Mouse (Mus musculus) embryonic facial prominence, embryonic 13.5 days (tissue): ENCODE data around the gene Tes3-ps. TPM values are rescaled to one million over a fixed set of nuclear protein-coding genes. Genes with fewer than 3 reads are reported as not detected.

Experiments
- ATAC-seq: fragments of 200-750 bp; cut with Nextera tagmentation; 2 replicates; pipeline ENCODE4 v1.8.0; 2017; ENCODE audit warnings: low read depth; ENCODE audit not compliant: insufficient number of reproducible peaks, insufficient read depth, low FRiP score, low TSS enrichment
- H3K27ac ChIP-seq: fragments of 300-500 bp; sonication (generic); 2 replicates; pipeline ENCODE4 v1.5.1; 2015; ENCODE audit warnings: moderate library complexity, mild to moderate bottlenecking, inconsistent platforms
- H3K27me3 ChIP-seq: fragments of 300-500 bp; sonication (generic); 2 replicates; pipeline ENCODE4 v1.6.1; 2015; ENCODE audit warnings: mild to moderate bottlenecking, inconsistent platforms
- H3K36me3 ChIP-seq: fragments of 300-500 bp; sonication (generic); 2 replicates; pipeline ENCODE4 v1.6.1; 2015; ENCODE audit warnings: mild to moderate bottlenecking, inconsistent platforms
- H3K4me1 ChIP-seq: fragments of 300-500 bp; sonication (generic); 2 replicates; pipeline ENCODE4 v1.6.1; 2015; ENCODE audit warnings: inconsistent platforms
- H3K4me2 ChIP-seq: fragments of 300-500 bp; sonication (generic); 2 replicates; pipeline ENCODE4 v1.6.1; 2015; ENCODE audit warnings: moderate library complexity, mild to moderate bottlenecking, inconsistent platforms
- H3K4me3 ChIP-seq: fragments of 300-500 bp; sonication (generic); 2 replicates; pipeline ENCODE4 v1.5.1; 2015; ENCODE audit warnings: mild to moderate bottlenecking, inconsistent platforms
- H3K9ac ChIP-seq: fragments of 300-500 bp; sonication (generic); 2 replicates; pipeline ENCODE4 v1.6.1; 2015; ENCODE audit warnings: mild to moderate bottlenecking, inconsistent platforms
- H3K9me3 ChIP-seq: fragments of 300-500 bp; sonication (generic); 2 replicates; pipeline ENCODE4 v1.6.1; 2016; ENCODE audit warnings: inconsistent platforms
- WGBS: fragments of 180-500 bp; shearing (Covaris S2); methylation state at CpG from one replicate; pipeline ENCODE4 v1.1.7; 2015; ENCODE audit warnings: mixed read lengths; 5-methylcytosine and 5-hydroxymethylcytosine counted together
- polyA plus RNA-seq: library from polyadenylated mRNA; unstranded; fragments of >200 nt; fragmentation: Nextera tagmentation; extraction: Ambion mirVana; gene quantifications from 2 replicates; pipeline ENCODE4 v1.2.1, GENCODE M21; 2015

Gene Tes3-ps
- polyA plus RNA-seq, 1 experiment from 2014 or later: 1.4 TPM

DNA sequence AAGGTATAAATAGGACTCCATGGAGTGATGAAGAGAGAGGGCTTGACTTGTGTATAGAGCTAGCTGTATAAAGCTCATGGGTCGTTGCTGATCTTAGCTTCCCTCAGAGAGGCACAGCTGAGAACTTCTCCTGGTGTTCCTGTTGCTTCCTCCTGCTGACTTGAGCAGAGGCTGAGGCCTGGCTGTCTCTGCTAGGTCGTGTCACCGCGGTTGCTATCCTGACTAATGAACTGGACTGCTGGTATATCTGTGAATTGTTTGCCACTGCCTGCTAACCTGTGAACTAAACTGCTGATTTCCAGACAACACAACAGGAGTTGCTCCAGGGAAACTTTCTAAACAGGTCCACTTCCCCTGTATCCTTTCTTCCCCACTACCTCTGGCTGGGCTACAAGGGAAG lies 22.8 kb upstream of the Tes3-ps start:
- Histone ChIP-seq H3K27me3 (no peaks in the 10 kb centered on the region), H3K9ac (no peak overlapping the region), H3K4me2 (no peak overlapping the region), H3K27ac (no peak overlapping the region), H3K4me3 (no peak overlapping the region), H3K36me3 (peaks cover 3% of the 10 kb centered on the region; the same call in 1 of the 2 replicates), H3K9me3 (no peaks in the 10 kb centered on the region), H3K4me1 (peaks cover 29% of the 10 kb centered on the region)
- no peak for ATAC-seq
- 92% methylated on average over 4 of the region's 4 CpGs for WGBS

DNA sequence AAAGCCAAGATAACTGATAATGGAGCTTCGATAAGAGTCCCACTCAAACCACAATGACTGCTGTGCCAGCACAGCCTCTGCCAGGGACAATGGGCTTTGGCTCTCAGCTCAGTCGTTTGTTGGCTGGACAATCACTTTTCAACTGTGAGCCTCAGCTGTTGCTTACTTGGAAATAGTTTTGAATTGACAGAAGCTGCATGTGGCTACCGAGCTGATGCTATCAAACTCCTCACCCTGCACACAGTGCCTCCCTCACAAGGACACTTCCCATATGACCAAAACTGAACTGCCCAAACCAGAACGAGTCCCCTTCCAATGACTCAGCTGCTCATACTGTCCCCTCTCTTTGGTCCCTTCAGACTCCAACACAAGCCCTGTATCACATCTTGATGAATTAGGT lies 22.3 kb upstream of the Tes3-ps start:
- 78% methylated on average over 4 of the region's 4 CpGs for WGBS
- Histone ChIP-seq H3K4me3 (no peak overlapping the region), H3K36me3 (no peaks in the 10 kb centered on the region), H3K4me1 (peaks cover 25% of the 10 kb centered on the region), H3K9ac (no peak overlapping the region), H3K27ac (no peak overlapping the region), H3K4me2 (no peak overlapping the region), H3K27me3 (no peaks in the 10 kb centered on the region), H3K9me3 (no peaks in the 10 kb centered on the region)
- no peak for ATAC-seq

DNA sequence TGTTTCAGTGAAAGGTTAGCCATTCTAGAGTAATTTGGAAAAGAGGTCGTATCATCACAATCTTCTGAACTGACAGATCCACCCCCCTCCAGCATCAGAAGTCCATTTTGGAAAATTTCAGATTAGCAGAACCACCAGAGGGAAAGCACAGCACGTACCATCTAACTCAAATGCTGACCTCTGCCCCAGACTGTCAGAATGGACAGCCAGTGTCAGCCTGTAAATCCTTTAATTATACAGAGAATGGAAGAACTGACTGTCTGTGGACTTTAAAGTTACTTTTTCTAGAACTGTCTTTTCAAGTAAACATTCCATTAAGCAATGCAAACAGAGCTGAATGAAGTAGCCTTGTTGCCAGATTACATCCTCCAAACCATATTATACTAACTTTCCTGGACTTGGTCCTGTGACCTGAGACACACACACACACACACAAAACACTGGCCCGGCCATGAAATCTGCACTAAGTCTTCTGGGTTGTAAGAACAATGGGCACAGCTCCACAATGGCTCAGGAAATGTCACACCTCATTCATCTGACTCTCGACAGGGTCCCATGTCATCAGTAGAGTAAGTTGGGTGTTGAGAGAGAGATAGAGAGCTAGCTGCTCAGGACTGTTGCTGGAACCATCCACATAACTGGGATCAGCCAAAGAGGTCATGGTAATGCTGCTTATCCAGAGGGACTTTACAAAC lies 21.0 kb upstream of the Tes3-ps start:
- Histone ChIP-seq H3K4me3 (no peak overlapping the region), H3K36me3 (no peaks in the 10 kb centered on the region), H3K4me1 (peaks cover 11% of the 10 kb centered on the region), H3K9ac (no peak overlapping the region), H3K9me3 (no peaks in the 10 kb centered on the region), H3K27ac (no peak overlapping the region), H3K4me2 (no peak overlapping the region), H3K27me3 (no peaks in the 10 kb centered on the region)
- WGBS: 63% methylated on average over 4 of the region's 4 CpGs
- ATAC-seq: no peak

DNA sequence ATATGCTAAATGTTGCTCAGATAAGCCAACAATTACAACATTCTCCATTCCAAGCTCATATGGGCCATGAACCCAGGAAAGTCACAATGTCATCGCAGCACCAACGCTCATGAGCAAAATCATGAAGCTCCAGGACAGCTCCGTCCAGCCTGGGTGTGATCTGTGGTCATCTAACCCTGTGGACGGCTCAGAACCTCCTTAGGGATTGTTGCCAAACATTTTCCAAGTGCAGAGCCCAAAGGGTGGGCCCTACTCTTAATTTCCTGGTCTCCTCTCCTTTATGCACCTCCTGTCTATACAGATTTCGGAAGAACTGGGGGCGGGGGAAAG lies 20.5 kb upstream of the Tes3-ps start:
- H3K9me3 ChIP-seq: no peaks in the 10 kb centered on the region
- H3K9ac ChIP-seq: no peak overlapping the region
- no peaks in the 10 kb centered on the region for H3K36me3 ChIP-seq
- no peaks in the 10 kb centered on the region for H3K27me3 ChIP-seq
- ATAC-seq: no peak
- peaks cover 9% of the 10 kb centered on the region for H3K4me1 ChIP-seq
- no peak overlapping the region for H3K4me2 ChIP-seq
- WGBS: 90% methylated on average over 6 of the region's 6 CpGs
- no peak overlapping the region for H3K27ac ChIP-seq
- no peak overlapping the region for H3K4me3 ChIP-seq

DNA sequence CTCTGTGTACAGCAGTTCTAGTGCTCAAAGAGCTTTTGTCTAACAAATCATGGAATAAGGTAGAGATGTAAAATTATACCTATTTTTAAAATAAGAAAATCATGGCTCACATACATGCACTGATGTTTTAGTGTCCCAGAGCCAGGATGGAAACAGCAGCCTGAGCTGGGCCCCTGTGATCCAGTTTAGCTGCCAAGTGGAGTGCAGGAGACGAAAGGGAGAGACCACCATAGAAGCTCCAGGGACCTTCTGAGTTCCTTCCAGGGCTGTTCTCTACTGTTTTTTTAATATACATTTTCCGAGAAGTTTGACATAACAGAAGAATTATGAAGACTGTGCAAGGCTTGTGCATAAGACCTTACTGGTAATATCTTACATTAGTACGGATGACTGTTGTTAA lies 15.2 kb upstream of the Tes3-ps start:
- peak overlapping the region; percentile 48; the same call in 1 of the 2 replicates for H3K27ac ChIP-seq
- H3K9me3 ChIP-seq: no peaks in the 10 kb centered on the region
- no peak for ATAC-seq
- H3K36me3 ChIP-seq: no peaks in the 10 kb centered on the region
- no peaks in the 10 kb centered on the region for H3K27me3 ChIP-seq
- H3K4me1 ChIP-seq: peaks cover 23% of the 10 kb centered on the region
- H3K4me3 ChIP-seq: no peak overlapping the region
- no peak overlapping the region for H3K9ac ChIP-seq
- no peak overlapping the region for H3K4me2 ChIP-seq
- WGBS: 70% methylated on average over 3 of the region's 3 CpGs

DNA sequence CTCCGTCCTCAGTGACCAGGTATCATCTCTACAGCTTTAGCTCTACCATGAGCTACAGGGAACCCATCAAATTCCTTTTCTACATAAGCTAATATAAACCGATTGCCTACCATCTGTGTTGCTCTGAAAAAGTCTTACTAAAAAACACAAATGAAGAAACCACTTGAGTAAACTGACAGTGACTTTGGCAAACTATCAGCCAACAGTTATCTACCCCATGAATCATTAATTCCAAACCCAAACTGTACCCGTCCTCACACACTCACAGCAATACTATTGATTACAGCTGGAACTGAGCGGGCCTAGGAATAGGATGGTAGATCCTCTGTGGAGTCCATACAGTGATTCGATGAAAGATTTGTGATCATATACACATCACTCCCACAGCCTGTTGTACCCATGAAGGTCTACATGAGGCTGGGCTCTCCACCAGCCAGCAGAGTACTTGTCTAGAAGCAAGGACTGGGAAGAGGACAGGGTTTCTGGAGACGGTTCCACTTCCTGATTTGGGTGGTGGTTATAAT lies 14.2 kb upstream of the Tes3-ps start:
- Histone ChIP-seq H3K4me1 (peaks cover 23% of the 10 kb centered on the region), H3K9ac (no peak overlapping the region), H3K4me3 (no peak overlapping the region), H3K27me3 (no peaks in the 10 kb centered on the region), H3K27ac (peak overlapping the region; percentile 79), H3K36me3 (no peaks in the 10 kb centered on the region), H3K9me3 (no peaks in the 10 kb centered on the region), H3K4me2 (no peak overlapping the region)
- no peak for ATAC-seq
- WGBS: 90% methylated on average over 6 of the region's 6 CpGs

DNA sequence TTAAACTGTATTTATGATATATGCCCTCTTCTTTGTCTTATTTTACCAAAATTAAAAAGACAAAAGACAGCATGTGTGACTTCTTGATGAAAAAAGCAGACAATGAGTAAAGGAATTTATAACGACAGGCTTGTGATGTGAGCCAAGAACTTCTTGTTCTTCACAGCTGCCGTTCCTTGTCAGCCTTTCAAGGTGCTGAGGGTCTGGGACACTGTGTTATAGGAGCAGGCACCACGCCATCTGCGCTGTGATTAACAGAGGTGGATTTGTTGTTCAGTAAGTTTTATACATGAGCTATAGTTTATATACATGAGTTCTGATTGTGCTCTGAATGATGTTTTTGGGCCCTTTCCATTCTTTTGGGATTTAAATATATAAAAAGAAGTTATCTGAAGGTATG lies 13.7 kb upstream of the Tes3-ps start:
- Histone ChIP-seq H3K9ac (no peak overlapping the region), H3K27ac (peak overlapping the region; percentile 79), H3K4me3 (no peak overlapping the region), H3K36me3 (no peaks in the 10 kb centered on the region), H3K4me1 (peaks cover 23% of the 10 kb centered on the region), H3K4me2 (no peak overlapping the region), H3K27me3 (no peaks in the 10 kb centered on the region), H3K9me3 (no peaks in the 10 kb centered on the region)
- ATAC-seq: no peak
- WGBS: 81% methylated on average over 4 of the region's 4 CpGs

DNA sequence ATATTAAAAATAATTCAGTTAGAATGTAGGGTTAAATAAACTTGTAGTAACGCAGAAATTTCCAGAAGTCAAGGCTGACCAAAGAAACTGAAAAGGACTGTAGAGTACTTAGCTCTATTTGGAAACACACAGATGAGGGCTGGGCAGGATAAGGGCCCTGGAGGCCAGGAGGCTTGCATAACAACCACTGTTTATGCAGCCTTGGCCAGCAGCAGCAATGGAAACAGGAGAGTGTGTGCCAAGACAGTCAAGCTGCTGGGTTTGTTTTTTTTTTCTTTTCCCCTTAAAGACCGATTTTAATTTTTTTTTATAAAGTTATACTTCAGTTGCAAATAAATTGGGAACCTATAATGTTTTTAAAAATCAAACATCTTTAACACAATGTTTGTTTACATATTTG lies 13.1 kb upstream of the Tes3-ps start:
- Histone ChIP-seq H3K27me3 (no peaks in the 10 kb centered on the region), H3K4me2 (no peak overlapping the region), H3K36me3 (no peaks in the 10 kb centered on the region), H3K27ac (peak overlapping the region; percentile 92; the same call in 1 of the 2 replicates), H3K4me1 (peaks cover 26% of the 10 kb centered on the region), H3K9me3 (no peaks in the 10 kb centered on the region), H3K4me3 (no peak overlapping the region), H3K9ac (no peak overlapping the region)
- peak; percentile 79 for ATAC-seq
- WGBS: 54% methylated on average over 2 of the region's 2 CpGs

DNA sequence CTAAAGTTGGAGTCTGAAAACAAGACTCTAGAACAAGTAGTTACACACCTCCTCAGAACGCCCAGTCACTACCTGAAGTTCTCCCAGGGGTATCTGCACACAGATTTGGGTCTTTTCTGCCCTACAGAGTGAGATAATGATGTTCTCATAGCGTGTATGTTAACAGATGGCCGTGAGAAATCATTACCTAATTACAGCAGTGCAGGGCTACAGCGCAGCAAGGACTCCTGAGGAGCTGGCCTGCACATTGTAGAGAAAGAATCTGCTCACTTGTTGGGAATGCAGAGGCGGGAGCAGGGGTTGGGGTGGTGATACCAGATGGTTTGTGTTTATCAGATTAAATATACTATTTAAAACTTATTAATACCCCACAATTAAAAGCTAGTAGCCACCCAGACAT lies 12.6 kb upstream of the Tes3-ps start:
- Histone ChIP-seq H3K36me3 (no peaks in the 10 kb centered on the region), H3K4me2 (no peak overlapping the region), H3K27ac (peak overlapping the region; percentile 92), H3K9me3 (no peaks in the 10 kb centered on the region), H3K27me3 (no peaks in the 10 kb centered on the region), H3K4me3 (no peak overlapping the region), H3K9ac (no peak overlapping the region), H3K4me1 (peaks cover 30% of the 10 kb centered on the region)
- no peak for ATAC-seq
- WGBS: 50% methylated on average over 5 of the region's 5 CpGs

DNA sequence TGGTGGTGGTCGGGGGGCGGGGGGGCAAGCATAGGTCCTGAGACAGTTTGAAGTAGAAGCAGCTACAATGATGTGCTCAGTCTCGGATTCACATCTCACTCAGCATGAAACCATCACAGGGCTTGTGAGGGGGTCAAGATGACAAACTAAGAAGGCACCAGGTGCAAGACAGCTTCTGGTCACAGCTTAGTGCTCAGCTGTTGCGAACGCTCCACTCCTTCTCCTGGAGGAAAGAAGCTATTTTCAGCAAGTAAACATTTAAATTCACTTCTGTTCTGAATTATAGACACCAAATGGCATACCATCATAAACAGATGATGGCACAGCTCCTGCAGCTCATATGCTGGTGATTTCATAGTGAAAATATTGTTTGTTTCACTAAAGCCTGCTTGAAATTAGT lies 7.7 kb upstream of the Tes3-ps start:
- Histone ChIP-seq H3K27me3 (no peaks in the 10 kb centered on the region), H3K27ac (peak overlapping the region; percentile 76), H3K36me3 (no peaks in the 10 kb centered on the region), H3K9ac (no peak overlapping the region), H3K4me2 (peak overlapping the region; percentile 26; the same call in 1 of the 2 replicates), H3K4me1 (peaks cover 20% of the 10 kb centered on the region), H3K4me3 (no peak overlapping the region), H3K9me3 (no peaks in the 10 kb centered on the region)
- WGBS: 53% methylated on average over 5 of the region's 5 CpGs
- ATAC-seq: no peak

DNA sequence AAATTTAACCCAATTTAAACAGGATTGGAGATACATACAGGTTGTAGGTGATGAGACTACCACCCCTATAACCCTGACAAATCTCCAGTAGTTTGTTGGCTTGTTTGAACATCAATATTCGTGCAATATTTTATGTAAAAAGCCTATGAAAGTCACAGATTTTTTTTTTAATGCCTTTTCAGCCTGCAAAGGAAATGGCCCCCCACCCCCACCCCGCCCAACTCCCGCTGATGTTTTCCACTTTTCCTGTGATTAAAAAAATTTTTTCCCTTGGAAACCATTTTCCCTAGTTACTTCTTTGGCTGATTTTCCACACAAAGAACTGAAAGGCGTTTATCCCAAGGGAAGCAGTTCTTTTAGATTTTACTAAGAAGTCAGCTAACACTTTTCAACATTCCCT lies 11.4 kb downstream of the Tes3-ps start, which contains the start of gene Ecm2:
TSS of gene Ecm2 (plus strand) at position 301 of the 400 bp plus-strand sequence.
- Histone ChIP-seq H3K36me3 (no peaks in the 10 kb centered on the region), H3K4me1 (peaks cover 6% of the 10 kb centered on the region; the same call in 1 of the 2 replicates), H3K27ac (no peak within 1 kb of the TSS), H3K9ac (no peak within 1 kb of the TSS), H3K4me3 (no peak within 1 kb of the TSS), H3K27me3 (no peaks in the 10 kb centered on the region), H3K4me2 (no peak within 1 kb of the TSS), H3K9me3 (no peaks in the 10 kb centered on the region)
- 60% methylated on average over 4 of the region's 4 CpGs for WGBS
- no peak for ATAC-seq

DNA sequence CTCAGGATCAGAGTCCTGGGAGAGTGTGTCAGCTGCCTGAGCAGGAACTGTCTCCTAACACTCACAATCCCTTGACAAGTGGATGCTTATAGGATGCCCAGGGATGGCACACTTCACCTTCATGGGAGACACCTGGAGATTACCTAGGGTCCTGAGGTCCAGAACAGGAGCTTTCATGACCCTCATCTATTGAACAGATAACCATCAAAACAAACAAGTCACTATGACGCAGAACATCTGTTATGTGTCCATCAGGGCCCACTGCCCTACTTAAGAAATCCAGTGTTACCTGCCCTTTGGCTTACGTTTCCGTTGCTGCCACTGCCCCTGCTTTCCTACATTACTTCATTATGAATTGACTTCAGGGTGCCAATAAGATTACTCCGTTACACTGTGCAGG lies 12.7 kb downstream of the Tes3-ps start:
- Histone ChIP-seq H3K9me3 (no peaks in the 10 kb centered on the region), H3K9ac (no peak overlapping the region), H3K4me3 (no peak overlapping the region), H3K4me1 (peaks cover 6% of the 10 kb centered on the region; the same call in 1 of the 2 replicates), H3K36me3 (no peaks in the 10 kb centered on the region), H3K27me3 (no peaks in the 10 kb centered on the region), H3K27ac (no peak overlapping the region), H3K4me2 (no peak overlapping the region)
- no peak for ATAC-seq
- 68% methylated on average over 4 of the region's 4 CpGs for WGBS
